Mouse (Mus musculus) embryonic fibroblast, embryonic 13.5 days (primary cell): Measurements from ENCODE around the gene Rgsl1. TPM values are rescaled to one million over a fixed set of nuclear protein-coding genes. Genes with fewer than 3 reads are reported as not detected.
A peak's percentile ranks its signal among the peaks of the same experiment; 100 is the strongest.

Experiments used
- H3K27ac ChIP-seq: 2 replicates; pipeline ENCODE4 v1.5.1; 2012; ENCODE audit warnings: low read length, control low read depth, inconsistent platforms; ENCODE audit not compliant: insufficient read depth
- H3K4me1 ChIP-seq: 2 replicates; pipeline ENCODE4 v1.6.1; 2011; ENCODE audit warnings: low read length; ENCODE audit not compliant: control insufficient read depth, insufficient read depth
- H3K4me3 ChIP-seq: 2 replicates; pipeline ENCODE4 v1.5.1; 2011; ENCODE audit warnings: mild to moderate bottlenecking, control low read depth, low read length; ENCODE audit not compliant: insufficient read depth
- CTCF ChIP-seq: IDR thresholded peaks from 2 replicates; pipeline ENCODE4 v1.5.1; 2011; ENCODE audit warnings: mild to moderate bottlenecking, control low read depth, low read length, moderate library complexity, borderline replicate concordance; ENCODE audit not compliant: insufficient read depth
- POLR2A ChIP-seq: IDR thresholded peaks from 2 replicates; pipeline ENCODE4 v1.6.1; 2011; ENCODE audit warnings: low read depth, mild to moderate bottlenecking, control low read depth, low read length, moderate library complexity
- polyA plus RNA-seq: library from polyadenylated mRNA; stranded (reverse); fragments of >200 nt; gene quantifications from 2 replicates; pipeline ENCODE4 v1.2.4, GENCODE M21; 2011; ENCODE audit warnings: low read depth; ENCODE audit not compliant: missing spikeins, insufficient read length

The Rgsl1 gene
- polyA plus RNA-seq, 1 experiment, result not detected

DNA sequence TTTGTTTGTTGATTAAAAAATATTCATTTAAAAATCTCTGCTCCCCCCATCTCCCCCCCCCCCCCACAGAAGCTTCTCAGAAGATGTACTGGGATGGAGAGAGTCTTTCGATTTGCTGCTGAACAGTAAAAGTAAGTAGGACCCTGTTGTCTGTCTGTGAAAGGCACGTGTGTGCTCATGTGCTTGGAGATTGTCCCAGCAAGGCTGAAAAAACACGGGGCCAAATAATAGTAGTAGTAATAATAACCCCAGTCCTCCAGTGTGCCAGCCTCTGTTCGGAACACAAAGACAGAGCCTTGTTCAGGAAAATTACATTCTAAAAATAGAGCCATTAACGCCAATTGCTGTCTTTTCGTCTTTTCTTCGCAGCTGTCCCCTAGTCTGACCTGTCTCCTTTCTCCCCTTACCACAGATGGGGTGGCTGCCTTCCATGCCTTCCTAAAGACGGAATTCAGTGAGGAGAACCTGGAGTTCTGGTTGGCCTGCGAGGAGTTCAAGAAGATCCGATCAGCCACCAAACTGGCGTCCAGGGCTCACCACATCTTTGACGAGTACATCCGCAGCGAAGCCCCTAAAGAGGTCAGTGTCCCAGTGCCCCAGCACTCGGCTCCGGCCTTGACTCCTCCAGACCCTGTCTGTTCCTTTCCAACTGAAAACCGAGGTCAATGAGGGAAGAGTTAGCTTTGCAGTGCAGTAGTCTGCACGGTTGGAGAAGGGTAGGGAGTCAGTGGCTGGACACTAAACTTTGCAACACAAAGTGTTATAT is 102.2 kb downstream of the Rgsl1 start:
- Histone ChIP-seq H3K27ac (peak overlapping the region; percentile 1; the same call in 1 of the 2 replicates), H3K4me1 (peaks cover 10% of the 10 kb centered on the region; the same call in 1 of the 2 replicates), H3K4me3 (peak overlapping the region; percentile 55)
- TF ChIP-seq CTCF (no peak), POLR2A (no peak)

DNA sequence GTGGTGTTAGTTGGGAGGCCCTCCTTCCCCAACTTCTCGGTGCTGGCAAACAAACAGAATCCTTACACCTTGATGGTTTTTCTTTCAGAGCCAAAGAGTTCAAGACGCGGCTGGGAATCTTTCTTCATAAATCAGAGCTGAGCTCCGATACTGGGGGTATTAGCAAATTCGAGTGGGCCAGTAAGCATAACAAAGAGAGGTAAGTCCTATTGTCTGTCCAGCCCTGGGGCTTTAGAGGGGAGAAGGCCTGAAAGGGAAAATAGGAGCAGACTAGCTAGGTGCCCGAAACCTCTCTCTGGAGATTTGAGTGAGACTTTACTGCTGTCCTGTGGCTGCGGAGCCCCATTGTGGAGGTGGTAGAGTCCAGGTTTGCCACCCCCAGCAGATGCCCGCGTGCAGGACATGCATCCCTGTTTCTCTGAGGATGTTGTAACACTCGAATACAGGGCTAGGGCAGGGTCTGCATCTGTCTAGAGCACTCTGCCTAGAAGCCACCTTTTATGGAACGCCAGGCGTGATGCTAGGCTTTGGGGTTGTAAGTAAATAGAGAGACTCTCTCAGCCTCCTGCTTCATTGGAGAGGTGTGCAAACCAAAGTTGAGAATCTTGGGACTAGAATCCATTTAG is 103.1 kb downstream of the Rgsl1 start:
- TF ChIP-seq POLR2A (peak; percentile 33; the same call in 1 of the 2 replicates), CTCF (no peak)
- Histone ChIP-seq H3K4me3 (peak overlapping the region; percentile 55), H3K27ac (no peak overlapping the region; the same call in 1 of the 2 replicates), H3K4me1 (peaks cover 12% of the 10 kb centered on the region; the same call in 1 of the 2 replicates)

DNA sequence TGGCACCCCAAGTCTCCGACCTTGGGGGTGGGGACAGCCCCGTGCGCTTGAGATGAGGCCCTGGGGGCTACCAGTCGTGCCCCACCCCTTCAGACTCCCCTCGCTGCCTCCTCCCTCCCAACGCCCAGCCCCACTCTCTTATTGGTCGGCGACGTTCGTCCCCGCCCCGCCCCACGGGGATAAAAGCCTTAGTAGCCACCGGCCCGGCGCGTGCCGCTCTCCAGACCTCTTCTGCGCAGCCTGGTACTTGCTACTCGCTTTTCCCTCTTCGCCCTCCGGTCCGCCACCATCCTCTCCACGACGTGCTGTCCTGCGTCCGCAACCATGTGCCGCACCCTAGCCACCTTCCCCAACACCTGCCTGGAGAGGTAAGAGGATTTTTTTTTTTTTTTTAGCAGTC is 103.8 kb downstream of the Rgsl1 start, which contains the start of gene Rgs16:
Gene Rgs16 (plus strand): TSS at position 205 of the 400 bp plus-strand sequence.
- H3K27ac ChIP-seq, result no peak within 1 kb of the TSS; the same call in 1 of the 2 replicates
- peak within 1 kb of the TSS; percentile 55 for H3K4me3 ChIP-seq
- peaks cover 18% of the 10 kb centered on the region for H3K4me1 ChIP-seq
- peak; percentile 100 for TF ChIP-seq POLR2A
- no peak for TF ChIP-seq CTCF

DNA sequence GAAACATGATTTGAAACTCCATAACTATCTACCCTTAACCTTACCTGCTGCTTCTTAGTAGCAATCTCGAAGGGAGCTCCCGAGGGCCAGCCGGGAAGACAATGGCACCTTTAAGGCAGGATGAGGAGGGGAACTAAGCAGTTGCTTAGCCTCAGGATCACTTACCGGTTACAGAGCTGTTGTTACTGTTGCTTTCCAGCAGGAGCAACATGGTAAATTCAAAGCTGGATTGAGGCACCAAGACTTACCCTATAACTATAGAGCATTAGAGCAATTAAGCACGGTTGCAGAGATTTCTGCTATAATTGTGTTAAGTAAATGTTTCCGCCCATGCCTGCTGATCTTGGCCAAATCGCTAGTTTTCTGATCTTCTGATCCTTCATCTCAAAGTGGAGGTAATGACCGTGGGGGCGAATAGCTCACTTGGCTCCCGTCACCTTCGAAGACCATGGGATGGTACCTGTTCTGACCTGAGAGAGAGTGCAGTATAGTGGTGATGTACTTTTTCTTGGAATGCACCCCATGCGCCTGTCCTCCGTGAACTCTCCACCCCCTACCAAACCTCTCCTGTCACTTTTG is 104.4 kb downstream of the Rgsl1 start:
- H3K4me3 ChIP-seq, result peak overlapping the region; percentile 55
- H3K27ac ChIP-seq, result no peak overlapping the region

DNA sequence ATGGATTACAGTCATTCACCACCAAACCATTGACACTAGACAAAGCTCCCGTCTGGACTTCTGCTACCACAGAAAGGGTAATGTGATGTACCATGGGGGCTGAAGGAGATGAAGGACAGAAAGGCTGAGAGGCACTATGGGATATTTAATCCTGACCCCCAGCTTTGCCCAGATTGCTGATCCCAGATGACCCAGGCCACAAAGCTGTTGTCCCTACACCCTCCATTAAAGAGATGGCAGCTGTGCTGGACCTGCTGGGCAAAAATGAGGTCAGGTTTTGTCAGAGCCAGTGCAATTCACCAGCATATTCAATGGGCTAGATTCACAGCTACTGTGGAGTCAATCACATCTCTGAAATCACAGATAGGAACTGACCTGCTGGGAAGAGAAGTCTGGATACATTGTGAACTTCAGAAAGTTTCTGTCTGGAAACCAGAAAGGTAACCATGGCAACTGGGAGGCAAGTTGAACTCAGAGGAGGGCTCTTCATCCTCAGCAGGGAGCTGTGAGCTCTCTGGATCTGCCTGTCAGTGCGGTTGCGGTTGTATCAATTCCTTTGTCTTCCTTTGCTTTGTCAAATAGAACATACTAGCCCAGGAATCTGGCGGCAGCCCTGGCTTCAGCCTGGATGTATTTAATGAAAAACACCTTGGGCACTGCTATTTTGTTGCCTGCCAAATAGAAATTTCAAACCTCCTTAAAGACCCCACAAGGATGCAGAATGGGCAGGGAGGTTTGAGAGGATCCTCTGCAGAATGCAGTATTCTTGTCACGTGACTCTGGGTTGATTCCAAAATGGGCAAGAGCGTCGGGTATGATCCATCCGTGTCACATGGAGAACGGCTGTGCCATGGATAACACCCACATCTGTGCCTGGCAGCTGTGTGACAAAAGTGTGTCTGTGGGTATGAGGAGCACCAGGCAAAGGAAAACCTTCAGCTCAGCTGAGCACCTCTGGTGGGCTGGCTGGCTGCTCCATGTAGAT is 106.5 kb downstream of the Rgsl1 start:
- Histone ChIP-seq H3K4me1 (peaks cover 14% of the 10 kb centered on the region), H3K27ac (peak overlapping the region; percentile 53; the same call in 1 of the 2 replicates), H3K4me3 (no peak overlapping the region)
- TF ChIP-seq POLR2A (no peak), CTCF (no peak)

More for the DNA sequence above, 104.4 kb downstream of the Rgsl1 start:
- H3K4me1 ChIP-seq, result peaks cover 18% of the 10 kb centered on the region
- TF ChIP-seq CTCF (no peak), POLR2A (no peak)

DNA sequence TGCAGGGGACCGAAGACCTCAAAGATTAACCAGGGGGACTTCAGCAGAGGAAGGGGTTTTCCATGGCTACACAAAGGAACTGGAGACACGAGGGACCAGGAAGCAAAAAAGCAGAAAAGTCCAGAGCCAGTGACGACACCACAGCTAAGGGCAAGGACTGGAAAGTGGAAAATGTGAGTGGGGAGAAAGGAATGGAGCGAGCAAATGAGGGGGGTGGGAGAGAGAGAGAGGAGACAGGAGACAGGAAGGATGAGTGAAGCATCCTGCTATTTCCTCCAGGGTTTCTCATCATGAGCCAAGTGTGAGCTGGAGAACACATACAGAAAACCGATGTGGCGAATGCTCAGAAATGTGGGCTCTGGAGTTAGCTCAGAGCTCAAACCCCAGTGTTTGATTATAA is 107.8 kb downstream of the Rgsl1 start:
- H3K4me1 ChIP-seq, result peaks cover 14% of the 10 kb centered on the region
- no peak for TF ChIP-seq CTCF
- TF ChIP-seq POLR2A, result no peak
- peak overlapping the region; percentile 86 for H3K27ac ChIP-seq

DNA sequence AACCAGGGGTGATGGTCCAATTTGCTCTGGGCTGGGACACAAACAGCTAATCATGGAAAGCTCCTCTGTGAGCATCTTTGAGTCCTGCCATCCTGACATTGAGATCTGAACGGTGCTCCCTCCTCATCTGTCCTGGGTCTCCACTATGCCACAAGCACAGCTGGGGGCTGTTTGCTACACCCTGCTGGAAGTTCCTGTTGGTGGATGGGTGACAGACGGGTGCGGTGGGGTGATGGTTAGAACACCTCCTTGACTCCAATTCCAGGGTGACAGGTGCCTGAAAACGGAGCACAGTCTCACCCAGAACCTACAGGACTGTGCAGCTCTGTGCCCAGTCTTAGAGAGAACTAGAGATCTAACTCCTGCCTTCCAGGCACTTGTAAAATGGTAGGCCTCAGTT is 109.1 kb downstream of the Rgsl1 start:
- Histone ChIP-seq H3K27ac (no peak overlapping the region), H3K4me3 (no peak overlapping the region), H3K4me1 (peaks cover 14% of the 10 kb centered on the region)
- TF ChIP-seq CTCF, result no peak
- TF ChIP-seq POLR2A, result no peak

More for the DNA sequence above, 107.8 kb downstream of the Rgsl1 start:
- no peak overlapping the region for H3K4me3 ChIP-seq

DNA sequence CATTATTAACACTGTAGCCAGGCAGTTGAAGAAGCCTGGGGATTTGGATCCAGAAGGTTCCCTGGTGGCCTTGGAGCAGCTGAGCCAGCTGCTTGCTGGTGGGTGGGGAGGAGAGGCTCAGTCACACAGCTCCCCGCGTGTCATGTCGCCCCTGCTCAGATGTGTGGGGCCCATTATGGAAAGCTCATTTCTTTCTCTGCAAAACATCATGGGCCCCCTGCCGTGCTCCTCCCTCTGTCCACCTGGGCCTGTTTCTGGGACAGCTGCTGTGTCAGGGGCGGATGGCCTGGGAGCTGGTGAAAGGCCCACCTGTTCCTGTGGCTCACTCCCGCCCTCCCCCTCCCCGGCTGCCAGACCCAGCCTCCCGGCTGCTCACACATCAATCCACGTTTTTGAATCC is 110.8 kb downstream of the Rgsl1 start:
- Histone ChIP-seq H3K27ac (no peak overlapping the region), H3K4me3 (no peak overlapping the region), H3K4me1 (peaks cover 14% of the 10 kb centered on the region)
- no peak for TF ChIP-seq POLR2A
- TF ChIP-seq CTCF, result no peak

DNA sequence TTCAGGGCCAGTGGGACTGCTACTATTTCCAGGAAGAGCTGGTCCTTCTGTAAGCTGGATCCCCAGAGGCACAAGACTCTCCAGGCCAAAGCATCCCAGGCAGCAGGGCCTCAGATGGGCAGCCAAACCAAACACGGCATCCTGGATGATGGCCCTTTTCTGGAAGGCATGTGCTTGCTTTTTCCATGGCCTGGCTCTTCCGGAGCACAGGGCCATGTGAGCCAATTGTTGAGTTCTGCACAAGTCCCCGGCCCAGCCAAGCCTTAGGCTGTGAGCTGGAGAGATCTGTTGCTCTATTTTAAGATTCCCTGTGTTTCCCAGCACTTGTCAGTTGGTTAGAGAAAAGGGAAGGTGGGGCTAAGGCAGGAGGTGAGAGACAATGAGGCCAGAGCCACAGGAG is 113.3 kb downstream of the Rgsl1 start:
- H3K4me1 ChIP-seq, result peaks cover 3% of the 10 kb centered on the region
- no peak for TF ChIP-seq CTCF
- TF ChIP-seq POLR2A, result no peak
- H3K27ac ChIP-seq, result no peak overlapping the region
- H3K4me3 ChIP-seq, result no peak overlapping the region
